Mouse (Mus musculus) lung, embryonic 14.5 days (tissue): ENCODE data around the gene Slc12a8. TPM values are rescaled to one million over a fixed set of nuclear protein-coding genes. Genes with fewer than 3 reads are reported as not detected.

ENCODE experiments used
- ATAC-seq: fragments of 200-750 bp; cut with Nextera tagmentation; 2 replicates; pipeline ENCODE4 v1.8.0; 2017; ENCODE audit warnings: mild to moderate bottlenecking, moderate TSS enrichment, moderate library complexity; ENCODE audit not compliant: insufficient read depth
- DNase-seq: peaks from one replicate; pipeline ENCODE4 v3.0.0-alpha.2; 2015
- H3K27ac ChIP-seq: fragments of 300-500 bp; sonication (generic); 2 replicates; pipeline ENCODE4 v1.5.1; 2014; ENCODE audit warnings: low read depth, mild to moderate bottlenecking, moderate library complexity
- H3K27me3 ChIP-seq: fragments of 300-500 bp; sonication (generic); 2 replicates; pipeline ENCODE4 v1.6.1; 2014; ENCODE audit warnings: low read length, control low read depth; ENCODE audit not compliant: insufficient read depth
- H3K36me3 ChIP-seq: fragments of 300-500 bp; sonication (generic); 2 replicates; pipeline ENCODE4 v1.6.1; 2014; ENCODE audit warnings: control low read depth; ENCODE audit not compliant: insufficient read depth
- H3K4me1 ChIP-seq: fragments of 300-500 bp; sonication (generic); 2 replicates; pipeline ENCODE4 v1.6.1; 2014; ENCODE audit warnings: antibody characterized with exemption, control low read depth; ENCODE audit not compliant: insufficient read depth
- H3K4me2 ChIP-seq: fragments of 300-500 bp; sonication (generic); 2 replicates; pipeline ENCODE4 v1.6.1; 2014; ENCODE audit warnings: mild to moderate bottlenecking
- H3K4me3 ChIP-seq: fragments of 300-500 bp; sonication (generic); 2 replicates; pipeline ENCODE4 v1.5.1; 2014; ENCODE audit warnings: low read depth, low read length
- H3K9ac ChIP-seq: fragments of 300-500 bp; sonication (generic); 2 replicates; pipeline ENCODE4 v1.6.1; 2014
- H3K9me3 ChIP-seq: fragments of 300-500 bp; sonication (generic); 2 replicates; pipeline ENCODE4 v1.6.1; 2016; ENCODE audit warnings: low read depth, low read length, control low read depth
- CTCF ChIP-seq: IDR thresholded peaks from 2 replicates; pipeline ENCODE4 v1.5.1; 2016; ENCODE audit warnings: antibody characterized with exemption, low read depth
- WGBS: fragments of 180-500 bp; shearing (Covaris S2); extraction: QIAGEN DNeasy Blood & Tissue Kit; methylation state at CpG from one replicate; pipeline ENCODE4 v1.1.7; 2014; 5-methylcytosine and 5-hydroxymethylcytosine counted together
- polyA plus RNA-seq: library from polyadenylated mRNA; unstranded; fragments of >200 nt; fragmentation: Nextera tagmentation; extraction: Ambion mirVana; gene quantifications from 2 replicates; pipeline ENCODE4 v1.2.1, GENCODE M21; 2014

Gene Slc12a8
- polyA plus RNA-seq, 1 experiment from 2014 or later: 1.1 TPM

DNA sequence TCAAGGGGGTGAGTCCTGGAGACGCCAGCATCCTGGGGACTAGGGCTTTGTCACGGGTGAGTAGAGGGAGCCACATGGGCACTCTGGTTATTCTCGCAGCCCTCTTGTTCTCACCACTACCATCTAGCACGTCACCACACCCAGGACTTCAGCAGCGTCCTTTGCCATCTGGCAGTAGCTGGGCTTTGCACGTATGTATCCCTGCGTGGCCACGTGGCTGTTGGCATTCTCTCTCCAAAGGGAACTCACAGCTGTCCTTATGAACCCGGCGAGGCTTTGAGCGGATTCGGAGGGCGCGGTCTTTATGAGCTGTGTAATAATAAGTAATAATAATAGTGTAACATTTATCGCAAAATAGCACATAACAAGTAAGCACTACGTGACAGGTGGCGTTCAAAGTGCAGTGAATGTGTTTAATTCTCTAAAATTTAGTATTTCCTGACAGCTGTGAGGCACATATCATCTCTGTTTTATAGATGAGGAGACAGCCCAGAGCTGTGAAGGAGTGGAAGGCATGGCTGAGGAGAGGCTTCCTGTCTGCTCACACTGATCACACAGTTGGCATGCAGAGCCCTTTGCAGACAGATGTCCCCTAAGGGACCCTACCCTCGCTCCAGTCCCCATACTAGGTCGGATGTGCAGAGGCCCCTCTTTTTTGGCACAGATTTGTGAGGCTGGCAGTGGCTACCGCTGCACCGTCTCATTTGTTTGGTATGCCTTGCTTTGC lies 20.5 kb downstream of the Slc12a8 start:
- 55% methylated on average over 21 of the region's 21 CpGs for WGBS
- Histone ChIP-seq H3K9me3 (no peaks in the 10 kb centered on the region), H3K27ac (no peak overlapping the region), H3K36me3 (no peaks in the 10 kb centered on the region), H3K4me3 (no peak overlapping the region), H3K9ac (no peak overlapping the region), H3K4me1 (no peaks in the 10 kb centered on the region), H3K27me3 (no peaks in the 10 kb centered on the region), H3K4me2 (no peak overlapping the region)
- no peak for TF ChIP-seq CTCF
- no peak for ATAC-seq
- DNase-seq: peak; percentile 17

DNA sequence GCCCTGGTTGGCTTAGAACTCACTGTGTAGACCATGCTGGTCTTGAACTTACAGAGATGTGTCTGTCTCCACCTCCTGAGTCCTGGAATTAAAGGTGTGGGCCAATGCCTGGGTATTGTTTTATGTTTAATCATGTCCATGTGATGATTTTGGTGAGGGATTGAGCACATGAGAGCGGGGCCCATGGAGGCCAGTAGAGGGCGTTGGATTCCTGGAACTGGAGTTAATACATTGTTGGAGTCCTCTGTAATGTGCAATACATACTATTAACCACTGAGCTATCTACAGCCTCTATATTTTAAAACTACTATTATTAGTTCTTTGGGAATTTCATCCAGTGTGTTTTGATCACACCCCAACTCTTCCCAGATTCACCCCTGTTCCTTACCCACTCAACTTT lies 27.2 kb downstream of the Slc12a8 start:
- Histone ChIP-seq H3K4me2 (no peak overlapping the region), H3K27me3 (no peaks in the 10 kb centered on the region), H3K36me3 (no peaks in the 10 kb centered on the region), H3K9ac (no peak overlapping the region), H3K4me1 (no peaks in the 10 kb centered on the region), H3K9me3 (no peaks in the 10 kb centered on the region), H3K27ac (no peak overlapping the region), H3K4me3 (no peak overlapping the region)
- DNase-seq (no peak), ATAC-seq (no peak)
- no peak for TF ChIP-seq CTCF
- 86% methylated on average over 2 of the region's 2 CpGs for WGBS

DNA sequence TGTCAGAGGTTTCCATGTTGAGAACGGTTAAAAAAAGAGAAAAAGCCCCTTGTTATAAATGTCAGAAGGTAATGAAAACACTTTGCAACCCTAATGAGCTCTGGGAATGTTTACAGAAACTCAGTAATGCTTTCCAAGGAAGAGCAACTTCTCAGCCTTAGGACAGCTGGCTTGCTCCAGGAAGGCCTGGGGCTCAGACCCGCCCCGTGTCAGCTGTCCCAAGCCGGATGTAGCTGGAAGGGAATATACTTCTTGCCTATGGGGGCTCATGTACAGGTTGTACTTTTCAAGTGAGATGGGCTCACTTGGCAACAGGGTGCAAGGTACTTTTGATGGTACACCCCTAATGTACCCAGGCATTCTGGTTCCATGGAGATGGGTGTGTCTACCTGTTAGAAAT lies 28.4 kb downstream of the Slc12a8 start:
- WGBS: 64% methylated on average over 4 of the region's 4 CpGs
- no peak overlapping the region for H3K9ac ChIP-seq

DNA sequence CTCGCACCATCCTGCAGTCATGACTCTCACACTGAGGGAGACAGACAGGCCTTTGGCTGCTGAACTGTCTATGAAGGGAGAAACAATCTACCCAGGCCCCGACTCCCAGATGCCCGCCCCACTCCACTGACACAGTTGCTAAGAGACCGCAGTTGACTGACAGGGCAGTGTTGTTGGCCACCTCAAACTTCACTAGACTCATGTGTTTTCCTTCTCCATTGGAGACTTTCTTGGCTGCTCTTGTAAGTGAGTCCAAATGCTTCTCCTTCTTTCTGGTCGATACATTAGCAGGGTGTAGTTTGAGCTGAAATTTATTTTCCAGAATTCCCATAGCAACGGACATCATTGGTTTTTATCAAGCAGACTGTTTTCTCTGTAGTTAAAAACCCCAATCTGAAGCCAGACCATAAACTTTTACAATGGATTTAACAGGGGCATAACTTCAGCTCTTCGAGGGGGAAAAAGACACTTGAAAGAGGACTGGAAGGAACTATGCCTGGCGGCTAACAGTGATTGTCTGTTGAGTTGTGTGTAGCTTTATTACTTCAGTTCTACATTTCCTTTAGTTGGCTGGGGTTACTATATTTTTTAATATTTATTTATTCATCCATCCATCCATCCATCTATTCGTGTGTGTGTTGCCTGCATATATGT lies 36.7 kb downstream of the Slc12a8 start:
- H3K27ac ChIP-seq: no peak overlapping the region
- no peaks in the 10 kb centered on the region for H3K9me3 ChIP-seq
- TF ChIP-seq CTCF: no peak
- H3K4me1 ChIP-seq: no peaks in the 10 kb centered on the region
- ATAC-seq (no peak), DNase-seq (no peak)
- no peak overlapping the region for H3K4me3 ChIP-seq
- no peaks in the 10 kb centered on the region for H3K27me3 ChIP-seq
- 68% methylated on average over 9 of the region's 9 CpGs for WGBS
- no peaks in the 10 kb centered on the region for H3K36me3 ChIP-seq
- no peak overlapping the region for H3K4me2 ChIP-seq
- no peak overlapping the region for H3K9ac ChIP-seq

More for the DNA sequence above, 28.4 kb downstream of the Slc12a8 start:
- DNase-seq (no peak), ATAC-seq (no peak)
- Histone ChIP-seq H3K9me3 (no peaks in the 10 kb centered on the region), H3K36me3 (no peaks in the 10 kb centered on the region), H3K27ac (no peak overlapping the region), H3K4me1 (no peaks in the 10 kb centered on the region), H3K27me3 (no peaks in the 10 kb centered on the region), H3K4me2 (no peak overlapping the region), H3K4me3 (no peak overlapping the region)
- TF ChIP-seq CTCF: no peak

DNA sequence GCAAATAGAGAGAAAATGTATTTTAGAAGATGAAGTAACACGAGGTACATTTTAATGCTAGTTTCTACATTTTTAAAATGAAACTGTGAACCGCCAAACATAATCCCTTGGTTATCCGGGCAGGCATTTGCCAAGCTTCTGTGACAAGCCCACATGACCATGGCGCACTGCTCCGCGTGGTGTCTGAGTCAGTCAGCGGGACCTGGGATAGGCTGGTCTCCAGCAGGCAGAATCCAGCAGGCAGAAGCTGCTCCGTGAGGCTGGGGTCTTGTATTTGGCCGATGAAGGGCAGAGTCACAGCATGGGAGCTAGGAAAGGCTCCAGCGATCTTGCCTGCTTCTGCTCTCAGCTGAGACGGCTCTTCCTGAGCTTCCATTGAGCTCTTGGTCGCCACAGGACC lies 41.0 kb downstream of the Slc12a8 start:
- no peak for TF ChIP-seq CTCF
- Histone ChIP-seq H3K27me3 (no peaks in the 10 kb centered on the region), H3K9ac (no peak overlapping the region), H3K36me3 (no peaks in the 10 kb centered on the region), H3K4me3 (no peak overlapping the region), H3K27ac (no peak overlapping the region), H3K4me1 (peaks cover 6% of the 10 kb centered on the region; the same call in 1 of the 2 replicates), H3K4me2 (no peak overlapping the region), H3K9me3 (no peaks in the 10 kb centered on the region)
- DNase-seq (no peak), ATAC-seq (no peak)
- WGBS: 80% methylated on average over 12 of the region's 12 CpGs

DNA sequence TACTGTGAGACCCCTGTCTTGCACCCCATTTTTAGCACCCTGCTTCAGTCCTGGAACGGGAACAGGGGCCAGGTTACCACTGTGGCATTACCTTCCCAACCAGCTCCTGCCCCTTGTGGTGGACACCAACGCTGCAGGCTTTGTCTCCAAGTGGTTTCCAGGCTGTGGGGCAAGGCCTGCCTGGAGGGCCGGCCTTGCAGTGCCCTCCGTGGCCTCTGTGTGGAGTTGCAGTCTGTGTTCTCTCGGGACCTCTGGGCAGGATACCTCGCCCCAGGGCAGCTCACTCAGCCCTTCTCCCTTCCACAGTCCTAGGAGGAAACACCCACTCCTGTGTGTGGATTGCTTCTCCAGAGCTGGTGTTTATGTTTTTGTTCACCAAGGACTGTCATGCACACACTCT lies 43.2 kb downstream of the Slc12a8 start:
- peak; percentile 85 for ATAC-seq
- Histone ChIP-seq H3K4me3 (no peak overlapping the region), H3K27ac (no peak overlapping the region; the same call in 1 of the 2 replicates), H3K4me1 (peaks cover 6% of the 10 kb centered on the region; the same call in 1 of the 2 replicates), H3K4me2 (peak overlapping the region; percentile 11; the same call in 1 of the 2 replicates), H3K36me3 (no peaks in the 10 kb centered on the region), H3K27me3 (no peaks in the 10 kb centered on the region), H3K9me3 (no peaks in the 10 kb centered on the region), H3K9ac (no peak overlapping the region)
- 3% methylated on average over 6 of the region's 6 CpGs for WGBS
- peak; percentile 97 for TF ChIP-seq CTCF
- peak; percentile 92 for DNase-seq

DNA sequence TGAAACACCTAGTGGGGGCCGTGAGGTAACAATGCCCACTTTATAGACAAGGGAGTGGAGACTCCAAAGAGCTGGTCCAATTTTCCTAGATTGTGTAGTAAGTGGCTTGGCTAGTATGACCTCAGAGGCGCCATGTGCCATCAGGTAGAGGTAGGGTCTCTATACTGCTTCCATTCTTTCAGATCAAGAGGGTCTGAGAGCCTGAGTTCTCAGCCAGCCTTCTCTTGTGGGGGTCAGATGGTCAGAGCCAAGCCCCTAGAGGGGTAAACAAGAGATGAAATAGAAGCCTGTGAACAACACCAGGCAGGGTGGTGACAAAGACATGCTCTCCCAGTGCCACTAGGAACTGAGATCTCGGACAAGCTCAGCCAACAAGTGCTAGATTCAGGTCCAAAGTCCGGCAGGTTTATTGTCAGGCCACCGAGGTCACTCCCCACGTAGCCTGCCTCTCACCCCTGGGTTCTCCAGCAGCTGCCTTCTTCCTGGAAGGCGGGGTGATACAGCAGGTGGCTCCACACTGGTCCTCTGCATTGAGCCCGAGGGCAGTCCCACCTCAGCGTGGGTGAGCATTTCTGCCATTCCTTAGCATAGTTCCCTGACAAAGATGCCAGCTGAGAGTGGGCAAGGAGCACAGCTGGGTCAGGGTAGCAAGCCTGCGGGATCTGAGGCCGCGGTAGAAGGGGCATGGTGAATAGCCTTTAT lies 44.3 kb downstream of the Slc12a8 start:
- ATAC-seq (no peak), DNase-seq (no peak)
- no peak for TF ChIP-seq CTCF
- Histone ChIP-seq H3K4me2 (no peak overlapping the region), H3K27ac (no peak overlapping the region), H3K9ac (no peak overlapping the region), H3K4me3 (no peak overlapping the region), H3K4me1 (peaks cover 6% of the 10 kb centered on the region; the same call in 1 of the 2 replicates), H3K36me3 (no peaks in the 10 kb centered on the region), H3K9me3 (no peaks in the 10 kb centered on the region), H3K27me3 (no peaks in the 10 kb centered on the region)
- WGBS: 84% methylated on average over 12 of the region's 12 CpGs
